Mouse (Mus musculus) megakaryocyte, adult 5-6 weeks (primary cell): ENCODE data around the gene Upp2. TPM values are rescaled to one million over a fixed set of nuclear protein-coding genes. Genes with fewer than 3 reads are reported as not detected.

Experiments used
- ATAC-seq: 2 replicates; pipeline ENCODE4 v1.8.0; 2016; ENCODE audit warnings: mild to moderate bottlenecking, inconsistent platforms; ENCODE audit not compliant: poor library complexity, severe bottlenecking
- total RNA-seq, 2 experiments: library from RNA; stranded (forward) in 1 of 2; stranded (reverse) in 1 of 2; fragments of 153-499, 151-499 nt in 1 of 2; fragments of 221-1000, 200-1000 nt in 1 of 2; gene quantifications; 2 replicates each; pipeline versions ENCODE4 v1.2.3 to v1.2.4; 2015 to 2017

Gene Upp2
- total RNA-seq, 2 experiments from 2014 or later, result 0.70 to 1.2 TPM

DNA sequence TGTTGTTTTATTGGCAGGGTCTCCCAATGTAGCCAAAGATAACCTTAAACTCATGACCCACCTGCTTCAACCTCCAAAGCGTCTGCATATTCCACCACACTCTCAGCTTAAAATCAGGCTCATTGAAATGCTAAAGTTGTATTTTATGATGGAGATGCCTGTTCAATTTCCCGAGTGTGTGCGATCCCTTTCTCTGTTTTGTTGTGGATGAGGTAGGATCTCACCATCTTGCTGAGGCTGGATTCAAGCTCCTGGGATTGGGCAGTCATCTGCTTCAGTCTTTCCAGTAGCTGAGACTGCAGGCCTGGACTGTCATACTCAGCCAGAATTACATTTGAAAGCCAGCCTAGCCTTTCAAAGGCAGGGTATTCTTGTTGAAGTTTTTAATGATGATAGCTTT is 37.7 kb downstream of the Upp2 start:
- ATAC-seq, result no peak

- no peak for ATAC-seq
Observed at GRCm38 (mm10) chr2:58613720-58614119, 46.6 kb downstream of the Upp2 start.

GRCm38 (mm10) chr2:58614851-58615250 is 47.8 kb downstream of the Upp2 start:
- ATAC-seq, result no peak

DNA sequence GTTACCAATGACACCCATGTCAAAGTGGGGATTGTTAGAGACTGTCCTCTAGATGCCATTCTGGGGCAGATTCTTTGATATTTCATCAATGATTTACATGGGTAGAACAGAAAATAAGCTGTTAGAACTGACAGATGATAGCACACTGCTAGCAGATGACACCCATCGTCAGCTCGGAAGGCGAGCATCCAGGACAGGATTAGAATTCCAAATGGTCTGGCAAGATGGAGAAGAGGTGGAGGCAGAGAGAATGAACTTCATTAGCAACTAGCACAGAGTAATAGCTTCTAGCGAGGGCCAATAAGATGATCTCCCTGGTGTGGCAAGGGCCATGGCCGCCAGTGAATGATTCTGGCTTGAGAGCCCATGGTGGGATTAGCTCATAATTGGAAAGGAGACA is 48.7 kb downstream of the Upp2 start:
- ATAC-seq, result no peak

DNA sequence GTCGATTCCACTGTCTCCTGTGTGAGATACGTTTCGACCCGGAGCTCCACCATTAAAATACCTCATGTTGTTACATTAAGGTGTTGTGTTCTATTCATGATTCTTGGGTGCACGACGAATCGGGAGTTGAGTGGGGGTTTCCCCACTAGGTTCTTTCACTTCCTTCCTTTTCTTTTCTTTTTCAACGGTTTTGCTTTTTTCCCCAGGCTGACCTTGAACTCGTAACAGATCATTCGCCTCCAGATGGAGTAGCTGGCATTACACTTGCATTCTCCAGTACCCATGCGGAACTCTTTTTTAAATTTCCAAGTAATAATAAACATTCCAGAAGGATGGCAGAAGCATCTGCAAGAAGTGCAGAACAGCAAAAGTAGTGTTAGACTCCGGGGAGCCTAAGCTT is 58.1 kb downstream of the Upp2 start:
- no peak for ATAC-seq

DNA sequence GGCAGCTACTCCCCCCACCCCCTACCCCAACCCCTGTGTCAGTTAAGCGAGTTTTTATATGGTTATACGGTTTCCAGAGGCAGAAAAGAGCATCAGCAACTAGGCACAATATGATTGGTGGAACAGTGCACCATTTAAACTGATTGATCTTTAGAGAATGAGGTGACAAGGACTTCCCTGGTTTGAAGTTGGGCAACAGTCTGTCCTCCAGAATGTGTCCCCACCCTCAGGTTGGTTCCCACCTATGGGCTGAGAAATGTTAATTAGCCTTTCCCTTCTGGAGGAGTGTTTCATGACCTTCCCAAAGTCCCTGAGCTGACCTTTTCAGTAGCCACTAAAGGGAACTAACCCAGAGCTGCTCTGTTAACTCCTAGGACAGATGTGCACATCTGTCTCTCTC is 58.6 kb downstream of the Upp2 start:
- ATAC-seq, result no peak

DNA sequence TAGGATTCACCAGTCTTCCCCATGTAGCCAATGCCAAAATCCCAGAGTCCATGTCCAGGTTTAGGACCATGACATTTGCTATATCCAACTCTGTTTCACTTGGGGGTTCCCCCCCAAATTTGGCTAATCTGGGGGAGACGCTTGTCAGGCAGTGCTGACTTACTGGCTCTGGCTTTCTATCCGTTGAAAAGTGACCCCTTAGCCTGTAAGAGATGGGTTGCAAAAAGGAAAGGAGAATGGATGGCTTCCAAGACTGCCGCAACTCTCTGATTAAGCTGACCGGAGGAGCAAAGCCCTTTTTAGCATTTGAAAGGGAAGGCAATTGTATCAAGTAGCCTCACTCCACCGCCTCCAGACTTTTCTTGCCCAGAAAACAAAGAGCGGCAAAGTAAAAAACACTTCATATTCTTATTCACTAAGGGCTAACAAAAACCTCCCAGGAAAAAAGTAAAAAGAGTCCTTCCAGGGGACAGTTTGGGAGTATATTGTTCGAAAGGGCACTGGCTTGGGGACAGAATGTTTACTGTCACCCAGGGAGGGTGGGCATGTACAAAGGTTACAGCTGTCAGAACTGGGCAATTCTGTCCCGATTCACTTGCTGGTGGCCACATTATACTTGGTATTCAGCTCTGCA is 59.2 kb downstream of the Upp2 start:
- ATAC-seq, result no peak

DNA sequence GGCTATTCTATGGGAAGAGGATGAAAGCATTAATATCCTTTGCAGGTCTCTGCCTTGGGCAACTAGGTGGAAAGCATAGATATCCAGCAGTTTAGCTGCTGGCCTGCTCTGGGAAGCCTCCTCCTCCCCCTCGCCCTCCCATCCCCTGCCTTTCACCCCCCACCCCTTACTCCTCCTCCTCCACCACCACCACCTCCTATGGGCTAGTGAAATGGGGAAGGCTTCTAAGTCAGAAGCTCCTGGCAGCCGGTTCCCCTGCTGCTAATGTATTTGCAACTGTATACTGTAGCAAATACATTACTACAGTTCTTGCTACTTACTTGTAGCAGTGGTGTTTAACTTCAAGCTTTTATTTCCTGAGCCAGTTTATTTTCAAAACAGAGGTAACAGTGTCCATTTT is 60.9 kb downstream of the Upp2 start:
- no peak for ATAC-seq

- no peak for ATAC-seq
Observed at GRCm38 (mm10) chr2:58628993-58629392, 61.9 kb downstream of the Upp2 start.

- ATAC-seq, result no peak
Observed at GRCm38 (mm10) chr2:58629440-58629839, 62.3 kb downstream of the Upp2 start.

- no peak for ATAC-seq
Observed at GRCm38 (mm10) chr2:58633791-58634190, 66.7 kb downstream of the Upp2 start.

- ATAC-seq, result no peak
Observed at GRCm38 (mm10) chr2:58641761-58642555, 74.9 kb downstream of the Upp2 start.

GRCm38 (mm10) chr2:58645667-58646066 is 78.6 kb downstream of the Upp2 start:
- no peak for ATAC-seq

- ATAC-seq, result no peak
Observed at GRCm38 (mm10) chr2:58655169-58655568, 88.1 kb downstream of the Upp2 start.

- no peak for ATAC-seq
Observed at GRCm38 (mm10) chr2:58656959-58657358, 89.9 kb downstream of the Upp2 start.

DNA sequence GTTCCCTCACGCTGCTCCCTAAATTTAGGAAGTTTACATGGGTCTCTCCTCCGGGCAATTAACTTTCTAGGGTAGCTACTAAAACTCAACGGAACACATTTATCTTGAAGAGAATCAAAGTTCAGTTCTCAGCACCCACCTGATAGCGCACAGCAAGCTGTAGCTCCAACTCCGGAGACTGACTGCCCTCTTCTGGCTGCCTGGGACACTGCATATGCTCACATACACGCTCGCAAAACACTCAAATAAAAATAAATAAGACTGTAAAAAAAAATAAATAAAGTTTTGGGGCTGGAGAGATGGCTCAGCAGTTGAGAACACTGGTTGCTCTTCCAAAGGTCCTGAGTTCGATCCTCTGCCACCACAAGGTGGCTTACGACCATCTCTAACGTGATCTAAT is 90.8 kb downstream of the Upp2 start:
- no peak for ATAC-seq

GRCm38 (mm10) chr2:58660591-58660990 is 93.5 kb downstream of the Upp2 start:
- ATAC-seq, result no peak

- ATAC-seq, result no peak
Observed at GRCm38 (mm10) chr2:58661116-58661515, 94.0 kb downstream of the Upp2 start.

DNA sequence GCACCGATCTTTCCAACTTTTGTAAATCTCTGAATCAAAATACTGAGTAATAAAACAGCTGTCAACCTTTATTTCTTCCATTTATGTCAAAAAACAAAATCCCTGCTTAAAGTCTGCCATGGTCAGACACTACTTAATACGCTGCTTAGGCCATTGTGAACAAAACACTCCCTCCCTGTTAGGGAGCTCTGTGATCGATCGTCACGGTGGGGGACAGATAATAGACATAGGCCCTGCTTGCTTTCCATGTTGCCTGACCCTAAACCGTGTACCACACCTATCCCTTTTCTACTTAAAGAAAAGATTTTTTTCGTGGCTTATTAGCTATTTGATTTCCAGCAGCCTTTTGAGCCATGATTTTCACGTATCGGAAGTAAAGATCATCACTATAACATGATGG is 95.6 kb downstream of the Upp2 start:
- ATAC-seq, result no peak

- ATAC-seq, result no peak
Observed at GRCm38 (mm10) chr2:58663404-58664120, 96.5 kb downstream of the Upp2 start.

GRCm38 (mm10) chr2:58665081-58665814 is 98.2 kb downstream of the Upp2 start:
- ATAC-seq, result peak; percentile 64; the same call in 1 of the 2 replicates
